Mouse (Mus musculus): ENCODE results near the gene E130114P18Rik. TPM values are rescaled to one million over a fixed set of nuclear protein-coding genes. Genes with fewer than 3 reads are reported as not detected.

Gene E130114P18Rik
- polyA plus RNA-seq, 1 experiment: not detected

GRCm38 (mm10) chr4:97607169-97607568 is 170.7 kb downstream of the E130114P18Rik start:
- Histone ChIP-seq H3K9me3 (no peaks in the 10 kb centered on the region), H3K27me3 (replicated peaks) (peaks cover 2% of the 10 kb centered on the region), H3K4me3 (replicated peaks) (no peak overlapping the region), H3K36me3 (replicated peaks; ENCODE audit: low read length) (no peaks in the 10 kb centered on the region), H3K4me1 (peaks cover 5% of the 10 kb centered on the region)
- TF ChIP-seq FLI1 (IDR thresholded peaks at IDR 0.05; ENCODE audit: low read length): no peak
- TF ChIP-seq GATA1 (IDR thresholded peaks at IDR 0.05; ENCODE audit: borderline replicate concordance, low read length): no peak

- TF ChIP-seq GATA1 (IDR thresholded peaks at IDR 0.05; ENCODE audit: borderline replicate concordance, low read length): no peak
- TF ChIP-seq FLI1 (IDR thresholded peaks at IDR 0.05; ENCODE audit: low read length): no peak
- Histone ChIP-seq H3K9me3 (no peaks in the 10 kb centered on the region), H3K36me3 (replicated peaks; ENCODE audit: low read length) (no peaks in the 10 kb centered on the region), H3K4me3 (replicated peaks) (no peak overlapping the region), H3K4me1 (peaks cover 5% of the 10 kb centered on the region), H3K27me3 (replicated peaks) (no peaks in the 10 kb centered on the region)
These were observed 171.4 kb downstream of the E130114P18Rik start for GRCm38 (mm10) chr4:97606524-97606923.

GRCm38 (mm10) chr4:97602579-97602978 is 175.3 kb downstream of the E130114P18Rik start:
- Histone ChIP-seq H3K4me1 (peaks cover 5% of the 10 kb centered on the region), H3K36me3 (replicated peaks; ENCODE audit: low read length) (no peaks in the 10 kb centered on the region), H3K4me3 (replicated peaks) (no peak overlapping the region), H3K27me3 (replicated peaks) (no peaks in the 10 kb centered on the region), H3K9me3 (no peaks in the 10 kb centered on the region)
- no peak for TF ChIP-seq FLI1 (IDR thresholded peaks at IDR 0.05; ENCODE audit: low read length)
- no peak for TF ChIP-seq GATA1 (IDR thresholded peaks at IDR 0.05; ENCODE audit: borderline replicate concordance, low read length)

- TF ChIP-seq FLI1 (IDR thresholded peaks at IDR 0.05; ENCODE audit: low read length) (no peak), GATA1 (IDR thresholded peaks at IDR 0.05; ENCODE audit: borderline replicate concordance, low read length) (no peak)
- H3K4me3 ChIP-seq (replicated peaks): no peak overlapping the region
- no peaks in the 10 kb centered on the region for H3K36me3 ChIP-seq (replicated peaks; ENCODE audit: low read length)
- H3K4me1 ChIP-seq: peaks cover 5% of the 10 kb centered on the region
- no peaks in the 10 kb centered on the region for H3K27me3 ChIP-seq (replicated peaks)
- no peaks in the 10 kb centered on the region for H3K9me3 ChIP-seq
These were observed 176.7 kb downstream of the E130114P18Rik start for GRCm38 (mm10) chr4:97600875-97601835.

GRCm38 (mm10) chr4:97597443-97597842 is 180.4 kb downstream of the E130114P18Rik start:
- Histone ChIP-seq H3K4me3 (replicated peaks) (no peak overlapping the region), H3K9me3 (no peaks in the 10 kb centered on the region), H3K27me3 (replicated peaks) (no peaks in the 10 kb centered on the region), H3K4me1 (no peaks in the 10 kb centered on the region; the same call in 1 of the 2 replicates), H3K36me3 (replicated peaks; ENCODE audit: low read length) (no peaks in the 10 kb centered on the region)
- no peak for TF ChIP-seq GATA1 (IDR thresholded peaks at IDR 0.05; ENCODE audit: borderline replicate concordance, low read length)
- TF ChIP-seq FLI1 (IDR thresholded peaks at IDR 0.05; ENCODE audit: low read length): no peak

GRCm38 (mm10) chr4:97596348-97596747 is 181.5 kb downstream of the E130114P18Rik start:
- H3K36me3 ChIP-seq (replicated peaks; ENCODE audit: low read length): no peaks in the 10 kb centered on the region
- no peaks in the 10 kb centered on the region; the same call in 1 of the 2 replicates for H3K4me1 ChIP-seq
- no peaks in the 10 kb centered on the region for H3K9me3 ChIP-seq
- no peak overlapping the region for H3K4me3 ChIP-seq (replicated peaks)
- TF ChIP-seq FLI1 (IDR thresholded peaks at IDR 0.05; ENCODE audit: low read length) (no peak), GATA1 (IDR thresholded peaks at IDR 0.05; ENCODE audit: borderline replicate concordance, low read length) (no peak)
- H3K27me3 ChIP-seq (replicated peaks): no peaks in the 10 kb centered on the region

- TF ChIP-seq GATA1 (IDR thresholded peaks at IDR 0.05; ENCODE audit: borderline replicate concordance, low read length): no peak
- TF ChIP-seq FLI1 (IDR thresholded peaks at IDR 0.05; ENCODE audit: low read length): no peak
- Histone ChIP-seq H3K4me1 (no peaks in the 10 kb centered on the region; the same call in 1 of the 2 replicates), H3K27me3 (replicated peaks) (no peaks in the 10 kb centered on the region), H3K9me3 (no peaks in the 10 kb centered on the region), H3K36me3 (replicated peaks; ENCODE audit: low read length) (no peaks in the 10 kb centered on the region), H3K4me3 (replicated peaks) (no peak overlapping the region)
These were observed 184.0 kb downstream of the E130114P18Rik start for GRCm38 (mm10) chr4:97593869-97594268.

- TF ChIP-seq FLI1 (IDR thresholded peaks at IDR 0.05; ENCODE audit: low read length): no peak
- no peak for TF ChIP-seq GATA1 (IDR thresholded peaks at IDR 0.05; ENCODE audit: borderline replicate concordance, low read length)
- H3K9me3 ChIP-seq: no peaks in the 10 kb centered on the region
- H3K27me3 ChIP-seq (replicated peaks): no peaks in the 10 kb centered on the region
- H3K4me3 ChIP-seq (replicated peaks): no peak overlapping the region
- H3K4me1 ChIP-seq: no peaks in the 10 kb centered on the region
- H3K36me3 ChIP-seq (replicated peaks; ENCODE audit: low read length): no peaks in the 10 kb centered on the region
These were observed 188.1 kb downstream of the E130114P18Rik start for GRCm38 (mm10) chr4:97589790-97590189.

- Histone ChIP-seq H3K4me1 (no peaks in the 10 kb centered on the region), H3K27me3 (replicated peaks) (no peaks in the 10 kb centered on the region), H3K36me3 (replicated peaks; ENCODE audit: low read length) (no peaks in the 10 kb centered on the region), H3K4me3 (replicated peaks) (no peak overlapping the region), H3K9me3 (no peaks in the 10 kb centered on the region)
- TF ChIP-seq FLI1 (IDR thresholded peaks at IDR 0.05; ENCODE audit: low read length) (no peak), GATA1 (IDR thresholded peaks at IDR 0.05; ENCODE audit: borderline replicate concordance, low read length) (no peak)
These were observed 190.4 kb downstream of the E130114P18Rik start for GRCm38 (mm10) chr4:97587412-97588010.

GRCm38 (mm10) chr4:97585170-97585569 is 192.7 kb downstream of the E130114P18Rik start:
- H3K36me3 ChIP-seq (replicated peaks; ENCODE audit: low read length): no peaks in the 10 kb centered on the region
- H3K4me1 ChIP-seq: no peaks in the 10 kb centered on the region
- no peak overlapping the region for H3K4me3 ChIP-seq (replicated peaks)
- no peaks in the 10 kb centered on the region for H3K9me3 ChIP-seq
- TF ChIP-seq FLI1 (IDR thresholded peaks at IDR 0.05; ENCODE audit: low read length) (no peak), GATA1 (IDR thresholded peaks at IDR 0.05; ENCODE audit: borderline replicate concordance, low read length) (no peak)
- H3K27me3 ChIP-seq (replicated peaks): no peaks in the 10 kb centered on the region
